33 mouse cellular contexts compared by ENCODE assay signal in genomic region chr6:137897671-137898070, GRCm38 (mm10).
DNase-seq lines count a peak whose midpoint lies in the region; ATAC-seq lines count a peak whose summit lies in the region.
"Had no signal": no experiment of that assay in that cellular context is flagged by ENCODE, and none has a peak within 500 bp of the region (broad histone marks: within the 10 kb centered on the region; RNA-seq: fewer than 3 reads in every experiment).

No protein-coding gene starts in this region.

- no peak overlapping the region for H3K9ac ChIP-seq in lung, embryonic 16.5 days (ENCODE audit: low read length)
- H3K9ac ChIP-seq: embryonic facial prominence, embryonic 12.5 days; hindbrain, embryonic 12.5 days; intestine, embryonic 15.5 days; limb, embryonic 15.5 days; liver, embryonic 14.5 days; lung, embryonic 14.5 days; midbrain, embryonic 12.5 days had no signal

- H3K9me3 ChIP-seq in lung, embryonic 16.5 days (ENCODE audit: control insufficient read depth, low read length): no peaks in the 10 kb centered on the region
- H3K9me3 ChIP-seq: embryonic facial prominence, embryonic 12.5 days; hindbrain, embryonic 12.5 days; intestine, embryonic 15.5 days; limb, embryonic 10.5 days; limb, embryonic 15.5 days; midbrain, embryonic 12.5 days had no signal

- DNase-seq in lung, postnatal 14 days: no peak
- peak; percentile 9 for DNase-seq in right cerebral cortex, adult 18-20 months
- no peak for DNase-seq in right cerebral cortex, postnatal 25 days
- DNase-seq in adrenal gland, postnatal 36 days: peak; percentile 1 to 9
- DNase-seq in cerebellum, postnatal 10 days: no peak
- DNase-seq: B cell, adult 2 months; cerebellum, adult 18-20 months; cerebellum, postnatal 36 days; embryo, embryonic 11 days; gastrocnemius, adult 2 months; gastrocnemius, postnatal 36 days; heart, adult 18-20 months; heart, postnatal 36 days; kidney, adult 2 months; kidney, postnatal 36 days; layer of hippocampus, postnatal 36 days; lung, embryonic 14.5 days; right cerebral cortex, postnatal 4 days; thymus, adult 2 months; thymus, postnatal 36 days had no signal

- no peak overlapping the region for H3K4me2 ChIP-seq in lung, embryonic 16.5 days (ENCODE audit: low read depth, low read length)
- H3K4me2 ChIP-seq: embryonic facial prominence, embryonic 12.5 days; heart, embryonic 11.5 days; hindbrain, embryonic 12.5 days; intestine, embryonic 15.5 days; limb, embryonic 15.5 days; lung, embryonic 14.5 days; midbrain, embryonic 12.5 days had no signal

- H3K4me3 ChIP-seq in lung, embryonic 16.5 days (ENCODE audit: low read length): no peak overlapping the region
- H3K4me3 ChIP-seq: embryonic facial prominence, embryonic 12.5 days; gastrocnemius, adult 2 months; hindbrain, embryonic 12.5 days; intestine, embryonic 15.5 days; limb, embryonic 10.5 days; limb, embryonic 15.5 days; midbrain, embryonic 12.5 days had no signal

- H3K4me1 ChIP-seq in lung, embryonic 16.5 days (replicated peaks; ENCODE audit: control insufficient read depth, insufficient read depth, low read length): peaks cover 4% of the 10 kb centered on the region
- H3K4me1 ChIP-seq: embryonic facial prominence, embryonic 12.5 days; hindbrain, embryonic 12.5 days; intestine, embryonic 15.5 days; limb, embryonic 10.5 days; limb, embryonic 15.5 days; midbrain, embryonic 12.5 days had no signal

- no peaks in the 10 kb centered on the region for H3K27me3 ChIP-seq in lung, embryonic 16.5 days (ENCODE audit: control insufficient read depth, insufficient read depth, low read depth, low read length)
- H3K27me3 ChIP-seq: embryonic facial prominence, embryonic 12.5 days; hindbrain, embryonic 12.5 days; intestine, embryonic 15.5 days; limb, embryonic 15.5 days; midbrain, embryonic 12.5 days had no signal

- peak overlapping the region; percentile 65 for H3K27ac ChIP-seq in lung, embryonic 16.5 days (ENCODE audit: low read length)
- H3K27ac ChIP-seq: embryonic facial prominence, embryonic 12.5 days; gastrocnemius, adult 2 months; hindbrain, embryonic 12.5 days; hindbrain, postnatal 0 days; intestine, embryonic 15.5 days; limb, embryonic 10.5 days; limb, embryonic 15.5 days; liver, embryonic 14.5 days; midbrain, embryonic 12.5 days; stomach, postnatal 0 days had no signal

- H3K36me3 ChIP-seq in lung, embryonic 16.5 days (ENCODE audit: control insufficient read depth, insufficient read depth, low read length): no peaks in the 10 kb centered on the region
- H3K36me3 ChIP-seq: embryonic facial prominence, embryonic 12.5 days; hindbrain, embryonic 12.5 days; intestine, embryonic 15.5 days; limb, embryonic 10.5 days; limb, embryonic 15.5 days; midbrain, embryonic 12.5 days had no signal

- ATAC-seq in lung, embryonic 16.5 days (ENCODE audit: low read depth): peak; percentile 24; the same call in 1 of the 2 replicates
- no peak for ATAC-seq in activated CD4-positive, CD25-positive, alpha-beta regulatory T cell, adult 4 months
- ATAC-seq: forebrain, embryonic 14.5 days; hindbrain, postnatal 0 days; intestine, embryonic 15.5 days had no signal

Comparison
In these comparisons a context has a peak if more than half of its experiments do, and no peak if none do; other contexts are left out.
1. DNase-seq: peak in right cerebral cortex, adult 18-20 months (single experiment) and adrenal gland, postnatal 36 days (2 of 2); none in lung, postnatal 14 days (single experiment), right cerebral cortex, postnatal 25 days (single experiment) and cerebellum, postnatal 10 days (0 of 2).